Mouse (Mus musculus): ENCODE measurements around the gene Olfr655. TPM values are rescaled to one million over a fixed set of nuclear protein-coding genes. Genes with fewer than 3 reads are reported as not detected.

Olfr655 gene
- total and polyA plus RNA-seq, 3 experiments: 1.3 TPM; not detected in 2

GRCm38 (mm10) chr7:104577014-104577413, 24.6 kb downstream of the Olfr655 start, which contains the start of gene Olfr653:
TSS of gene Olfr653 (plus strand) at chr7:104577314.
- H3K9me3 ChIP-seq (replicated peaks; ENCODE audit: insufficient read depth, low read length): no peaks in the 10 kb centered on the region

GRCm38 (mm10) chr7:104560601-104561000, 41.0 kb downstream of the Olfr655 start, which contains the start of gene Olfr652:
TSS of gene Olfr652 (plus strand) at chr7:104560901.
- Histone ChIP-seq H3K36me3 (ENCODE audit: control insufficient read depth in 1 of 2, insufficient read depth in 2 of 2, low read length in 2 of 2) (no peaks in the 10 kb centered on the region), H3K9me3 (replicated peaks; ENCODE audit: insufficient read depth, low read length) (no peaks in the 10 kb centered on the region), H3K4me3 (ENCODE audit: control insufficient read depth in 1 of 2, insufficient read depth in 1 of 2, low read depth in 2 of 2, low read length in 2 of 2) (no peak within 1 kb of the TSS), H3K4me1 (ENCODE audit: control insufficient read depth in 1 of 2, insufficient read depth in 2 of 2, low read length in 2 of 2) (no peaks in the 10 kb centered on the region), H3K27me3 (ENCODE audit: control insufficient read depth in 1 of 2, insufficient read depth in 2 of 2, low read length in 2 of 2) (no peaks in the 10 kb centered on the region), H3K27ac (ENCODE audit: control insufficient read depth, low read depth, low read length) (no peak within 1 kb of the TSS), H3K79me2 (ENCODE audit: control insufficient read depth, insufficient read depth, low read length, poor library complexity) (no peaks in the 10 kb centered on the region), H3K9ac (ENCODE audit: control insufficient read depth, low read depth, low read length, poor library complexity, severe bottlenecking) (no peak within 1 kb of the TSS)
- no peak for DNase-seq (ENCODE audit: low read depth, low spot score)
- TF ChIP-seq NRF1 (IDR thresholded peaks at IDR 0.05; ENCODE audit: insufficient read depth, low read depth, low read length, poor library complexity, severe bottlenecking) (no peak), UBTF (IDR thresholded peaks at IDR 0.05; ENCODE audit: borderline replicate concordance, insufficient read depth, low read depth, low read length) (no peak)

More at GRCm38 (mm10) chr7:104577014-104577413, 24.6 kb downstream of the Olfr655 start, which contains the start of gene Olfr653:
- Histone ChIP-seq H3K27me3 (ENCODE audit: control insufficient read depth in 1 of 2, insufficient read depth in 2 of 2, low read length in 2 of 2) (no peaks in the 10 kb centered on the region), H3K36me3 (ENCODE audit: control insufficient read depth in 1 of 2, insufficient read depth in 2 of 2, low read length in 2 of 2) (no peaks in the 10 kb centered on the region), H3K79me2 (ENCODE audit: control insufficient read depth, insufficient read depth, low read length, poor library complexity) (no peaks in the 10 kb centered on the region), H3K4me1 (ENCODE audit: control insufficient read depth in 1 of 2, insufficient read depth in 2 of 2, low read length in 2 of 2) (no peaks in the 10 kb centered on the region), H3K27ac (ENCODE audit: control insufficient read depth, low read depth, low read length) (no peak within 1 kb of the TSS), H3K9ac (ENCODE audit: control insufficient read depth, low read depth, low read length, poor library complexity, severe bottlenecking) (no peak within 1 kb of the TSS), H3K4me3 (ENCODE audit: control insufficient read depth in 1 of 2, insufficient read depth in 1 of 2, low read depth in 2 of 2, low read length in 2 of 2) (no peak within 1 kb of the TSS)
- no peak for TF ChIP-seq UBTF (IDR thresholded peaks at IDR 0.05; ENCODE audit: borderline replicate concordance, insufficient read depth, low read depth, low read length)
- TF ChIP-seq MXI1 (IDR thresholded peaks at IDR 0.05; ENCODE audit: low read depth, low read length): no peak
- no peak for TF ChIP-seq E2F4 (IDR thresholded peaks at IDR 0.05; ENCODE audit: borderline replicate concordance, low read depth, low read length)
- TF ChIP-seq HCFC1 (IDR thresholded peaks at IDR 0.05; ENCODE audit: low read depth, low read length): no peak
- TF ChIP-seq USF2 (IDR thresholded peaks at IDR 0.05; ENCODE audit: borderline replicate concordance in 1 of 2, insufficient read depth in 1 of 2, low read depth in 1 of 2, low read length in 2 of 2): no peak
- no peak for TF ChIP-seq MAFK (IDR thresholded peaks at IDR 0.05; ENCODE audit: borderline replicate concordance, low read depth, low read length)
- TF ChIP-seq GATA1 (IDR thresholded peaks at IDR 0.05; ENCODE audit: low read depth, low read length): no peak
- DNase-seq (ENCODE audit: low read depth, low spot score): no peak

- no peak overlapping the region for H3K27ac ChIP-seq (ENCODE audit: control insufficient read depth, low read depth, low read length)
- no peaks in the 10 kb centered on the region for H3K27me3 ChIP-seq (ENCODE audit: control insufficient read depth in 1 of 2, insufficient read depth in 2 of 2, low read length in 2 of 2)
- TF ChIP-seq ZMIZ1 (IDR thresholded peaks at IDR 0.05; ENCODE audit: low read depth, low read length) (no peak), USF2 (IDR thresholded peaks at IDR 0.05; ENCODE audit: borderline replicate concordance in 1 of 2, insufficient read depth in 1 of 2, low read depth in 1 of 2, low read length in 2 of 2) (no peak), MAFK (IDR thresholded peaks at IDR 0.05; ENCODE audit: borderline replicate concordance, low read depth, low read length) (no peak), SMC3 (IDR thresholded peaks at IDR 0.05; ENCODE audit: low read depth, low read length) (no peak), USF1 (IDR thresholded peaks at IDR 0.05; ENCODE audit: low read depth, low read length) (no peak), EP300 (IDR thresholded peaks at IDR 0.05; ENCODE audit: low read depth in 1 of 2, low read length in 2 of 2) (no peak), MEF2A (IDR thresholded peaks at IDR 0.05; ENCODE audit: extremely low read depth, insufficient replicate concordance, low read depth, low read length, poor library complexity, severe bottlenecking) (no peak)
- H3K4me3 ChIP-seq (ENCODE audit: control insufficient read depth in 1 of 2, insufficient read depth in 1 of 2, low read depth in 2 of 2, low read length in 2 of 2): no peak overlapping the region
- no peak for DNase-seq (ENCODE audit: low read depth, low spot score)
- H3K79me2 ChIP-seq (ENCODE audit: control insufficient read depth, insufficient read depth, low read length, poor library complexity): no peaks in the 10 kb centered on the region
- no peaks in the 10 kb centered on the region for H3K9me3 ChIP-seq (replicated peaks; ENCODE audit: insufficient read depth, low read length)
- H3K4me1 ChIP-seq (ENCODE audit: control insufficient read depth in 1 of 2, insufficient read depth in 2 of 2, low read length in 2 of 2): no peaks in the 10 kb centered on the region
- no peak overlapping the region for H3K9ac ChIP-seq (ENCODE audit: control insufficient read depth, low read depth, low read length, poor library complexity, severe bottlenecking)
- no peaks in the 10 kb centered on the region for H3K36me3 ChIP-seq (ENCODE audit: control insufficient read depth in 1 of 2, insufficient read depth in 2 of 2, low read length in 2 of 2)
Measured at GRCm38 (mm10) chr7:104552700-104553099, 48.9 kb downstream of the Olfr655 start.

Measured in MEL (cell line).